Mouse (Mus musculus): ENCODE measurements at regions not wholly inside any gene's neighbourhood (a gene's known extent, or its start where the extent isn't known, plus 50 kb on each side); places are given as distances from the start of the nearest gene placed in this dataset.

DNA sequence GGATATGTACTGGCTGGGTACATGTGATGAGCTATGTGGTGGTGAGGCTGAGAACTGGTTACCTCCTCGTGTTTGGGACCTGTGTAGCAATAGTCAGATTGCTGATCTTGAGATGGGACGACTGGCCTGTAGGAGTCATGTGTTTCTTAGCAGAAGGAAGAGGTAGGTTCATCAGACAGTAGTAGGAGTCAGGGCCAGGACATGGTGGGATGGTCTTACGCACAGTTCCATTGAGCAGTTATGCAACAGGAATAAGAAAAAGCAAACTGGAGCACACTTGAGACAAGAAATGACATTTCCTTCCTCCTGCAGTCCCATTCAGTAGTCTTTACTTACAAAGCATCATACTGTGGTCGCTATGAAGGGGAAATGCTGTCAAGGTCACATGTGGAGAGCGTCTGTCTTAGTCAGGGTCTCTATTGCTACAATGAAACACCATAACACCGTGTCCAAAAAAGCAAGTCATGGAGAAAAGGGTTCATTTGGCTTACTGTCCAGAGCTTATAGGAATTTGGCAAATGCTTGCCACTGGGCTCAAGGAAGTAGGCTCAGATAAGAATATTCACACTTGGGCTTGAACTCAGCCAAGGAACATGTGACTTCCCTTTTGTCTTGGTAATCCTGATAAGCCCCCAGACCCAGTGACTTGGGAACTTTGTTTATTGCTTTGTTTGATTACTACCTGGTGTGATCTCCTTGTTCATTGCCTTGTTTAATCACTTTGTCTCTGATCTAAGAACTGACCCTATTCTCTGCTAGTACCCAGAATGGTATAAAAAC lies 72.0 kb downstream of the Tnfaip3 start:
- no peak for TF ChIP-seq MAFK (IDR thresholded peaks at IDR 0.05; ENCODE audit: insufficient read depth, low read depth, low read length)
- no peak for TF ChIP-seq ZNF384 (IDR thresholded peaks at IDR 0.05; ENCODE audit: low read depth, low read length)
- TF ChIP-seq ZC3H11A (IDR thresholded peaks at IDR 0.05; ENCODE audit: borderline replicate concordance, low read depth, low read length), result no peak
